Comparison of ENCODE assay signal across 8 mouse cellular contexts in genomic region chr15:91190519-91191207, GRCm38 (mm10). TPM values are rescaled to one million over a fixed set of nuclear protein-coding genes. Genes with fewer than 3 reads are reported as not detected.
DNase-seq lines count a peak whose midpoint lies in the region; ATAC-seq and TF ChIP-seq lines count a peak whose summit lies in the region.

No protein-coding gene starts in this region.

- peak overlapping the region; percentile 94 for H3K27ac ChIP-seq in gastrocnemius, adult 2 months
- H3K27ac ChIP-seq in forebrain, embryonic 12.5 days = peak overlapping the region; percentile 91
- peak overlapping the region; percentile 71; the same call in 1 of the 2 replicates for H3K27ac ChIP-seq in liver, embryonic 13.5 days
- peak overlapping the region; percentile 75; the same call in 1 of the 2 replicates for H3K27ac ChIP-seq in stomach, postnatal 0 days (replicated peaks)

- no peaks in the 10 kb centered on the region for H3K27me3 ChIP-seq in forebrain, embryonic 12.5 days
- H3K27me3 ChIP-seq in liver, embryonic 13.5 days = no peaks in the 10 kb centered on the region
- H3K27me3 ChIP-seq in stomach, postnatal 0 days (ENCODE audit: control insufficient read depth, insufficient read depth, low read length) = no peaks in the 10 kb centered on the region

- intact Hi-C loops in gastrocnemius, adult 2 months (cut with DNase I) = loop anchor here (2.0 to 5.0 kb wide), 2 partner anchors 38 to 142 kb away; partner anchors contain the start of gene Kif21a

- ATAC-seq in forebrain, embryonic 12.5 days (ENCODE audit: low FRiP score) = peak; percentile 47; the same call in 1 of the 2 replicates
- no peak for ATAC-seq in liver, embryonic 13.5 days (ENCODE audit: low read depth)
- ATAC-seq in stomach, postnatal 0 days (ENCODE audit: low FRiP score, low TSS enrichment) = no peak
- no peak for ATAC-seq in megakaryocyte-erythroid progenitor cell, adult 5-6 weeks (replicated peaks; ENCODE audit: low FRiP score, low TSS enrichment, poor library complexity, severe bottlenecking)

- H3K4me1 ChIP-seq in forebrain, embryonic 12.5 days = peaks cover 23% of the 10 kb centered on the region; the same call in 1 of the 2 replicates
- peaks cover 30% of the 10 kb centered on the region for H3K4me1 ChIP-seq in liver, embryonic 13.5 days (replicated peaks)
- H3K4me1 ChIP-seq in stomach, postnatal 0 days (replicated peaks; ENCODE audit: control insufficient read depth, insufficient read depth) = no peaks in the 10 kb centered on the region

- WGBS in forebrain, embryonic 12.5 days = 20% methylated on average over 17 of the region's 17 CpGs
- 59% methylated on average over 17 of the region's 17 CpGs for WGBS in liver, embryonic 13.5 days (ENCODE audit: insufficient replicate concordance)
- WGBS in stomach, postnatal 0 days = 53% methylated on average over 17 of the region's 17 CpGs

- no peak for TF ChIP-seq CTCF in gastrocnemius, adult 2 months (IDR thresholded peaks at IDR 0.05)
- no peak for TF ChIP-seq CTCF in stomach, postnatal 0 days (IDR thresholded peaks at IDR 0.05; ENCODE audit: low read depth)

- peak overlapping the region; percentile 86 for H3K4me2 ChIP-seq in forebrain, embryonic 12.5 days
- H3K4me2 ChIP-seq in liver, embryonic 13.5 days = peak overlapping the region; percentile 73
- H3K4me2 ChIP-seq in stomach, postnatal 0 days (replicated peaks; ENCODE audit: low read depth) = peak overlapping the region; percentile 58

- no peak for DNase-seq in gastrocnemius, adult 2 months
- no peak for DNase-seq in gastrocnemius, adult 8-10 months (ENCODE audit: low spot score in 2 of 2)
- peak; percentile 58 for DNase-seq in brain, adult 2 months (ENCODE audit: low read depth, low spot score)
- DNase-seq in liver, embryonic 13.5 days = no peak
- no peak for DNase-seq in stomach, postnatal 0 days (ENCODE audit: low spot score)
- no peak for DNase-seq in adrenal gland, postnatal 36 days

- H3K4me3 ChIP-seq in gastrocnemius, adult 2 months = peak overlapping the region; percentile 79
- H3K4me3 ChIP-seq in forebrain, embryonic 12.5 days (replicated peaks) = peak overlapping the region; percentile 57
- H3K4me3 ChIP-seq in liver, embryonic 13.5 days (replicated peaks) = peak overlapping the region; percentile 59
- peak overlapping the region; percentile 40 for H3K4me3 ChIP-seq in stomach, postnatal 0 days (ENCODE audit: low read depth, low read length)

- peak overlapping the region; percentile 64 for H3K9ac ChIP-seq in forebrain, embryonic 12.5 days
- H3K9ac ChIP-seq in liver, embryonic 13.5 days = peak overlapping the region; percentile 57; the same call in 1 of the 2 replicates
- H3K9ac ChIP-seq in stomach, postnatal 0 days (ENCODE audit: low read length) = peak overlapping the region; percentile 38; the same call in 1 of the 2 replicates

- no peaks in the 10 kb centered on the region for H3K36me3 ChIP-seq in forebrain, embryonic 12.5 days (replicated peaks)
- H3K36me3 ChIP-seq in liver, embryonic 13.5 days = no peaks in the 10 kb centered on the region
- H3K36me3 ChIP-seq in stomach, postnatal 0 days (ENCODE audit: control insufficient read depth, insufficient read depth, low read length) = no peaks in the 10 kb centered on the region

- H3K9me3 ChIP-seq in forebrain, embryonic 12.5 days = no peaks in the 10 kb centered on the region
- H3K9me3 ChIP-seq in liver, embryonic 13.5 days (replicated peaks) = no peaks in the 10 kb centered on the region
- no peaks in the 10 kb centered on the region for H3K9me3 ChIP-seq in stomach, postnatal 0 days (ENCODE audit: control insufficient read depth, low read length)

- TF ChIP-seq EP300 in stomach, postnatal 0 days (optimal IDR thresholded peaks at IDR 0.05) = no peak

RNA-seq across cellular contexts. Expression of gene Abcd2, which starts 0.9 kb away (rescaled TPM):
- 10 to 100 TPM; 17.0 to 21.3 TPM for total RNA-seq in gastrocnemius, adult 2 months (2021)
- total RNA-seq in gastrocnemius, adult 8-10 months (2022) = 10 to 100 TPM; 16.7 to 20.6 (median 19.1) TPM
- 27.3 and 28.7 TPM in 2 replicates for polyA plus RNA-seq in forebrain, embryonic 12.5 days (2016; fragmentation: Nextera tagmentation; extraction: Ambion mirVana)
- 1.9 and 2.0 TPM in 2 replicates for polyA plus RNA-seq in liver, embryonic 13.5 days (2015; fragmentation: Nextera tagmentation; extraction: Ambion mirVana)
- 0.81 and 0.90 TPM in 2 replicates for polyA plus RNA-seq in stomach, postnatal 0 days (2015; fragmentation: Nextera tagmentation; extraction: Ambion mirVana)
- 10 to 100 TPM; 14.4 to 29.5 TPM for total RNA-seq in adrenal gland, postnatal 36 days (2021)
- 0.04 and 0.54 TPM in 2 replicates for total RNA-seq in megakaryocyte-erythroid progenitor cell, adult 5-6 weeks (2014; fragmentation: Nextera tagmentation)
- not detected in 2 replicates for total RNA-seq in megakaryocyte-erythroid progenitor cell, adult 5-6 weeks (2017)

RNA-seq across cellular contexts. Expression of gene CN725425, which starts 8.6 kb away (rescaled TPM):
- not detected for total RNA-seq in gastrocnemius, adult 2 months (2021)
- under 1 TPM in 1 of 4 experiments, not detected in 3; 0.17 TPM for total RNA-seq in gastrocnemius, adult 8-10 months (2022)
- polyA plus RNA-seq in forebrain, embryonic 12.5 days (2016; fragmentation: Nextera tagmentation; extraction: Ambion mirVana) = not detected in 2 replicates
- polyA plus RNA-seq in liver, embryonic 13.5 days (2015; fragmentation: Nextera tagmentation; extraction: Ambion mirVana) = not detected in 2 replicates
- not detected in 2 replicates for polyA plus RNA-seq in stomach, postnatal 0 days (2015; fragmentation: Nextera tagmentation; extraction: Ambion mirVana)
- not detected for total RNA-seq in adrenal gland, postnatal 36 days (2021)
- total RNA-seq in megakaryocyte-erythroid progenitor cell, adult 5-6 weeks (2014; fragmentation: Nextera tagmentation) = not detected in 2 replicates
- total RNA-seq in megakaryocyte-erythroid progenitor cell, adult 5-6 weeks (2017) = not detected in 2 replicates

Comparison
In these comparisons a context has a peak if more than half of its experiments do, and no peak if none do; other contexts are left out.
1. RNA of gene Abcd2, which starts 0.9 kb away (total RNA-seq): 14.4 to 29.5 TPM in adrenal gland, postnatal 36 days, 17.0 to 21.3 TPM in gastrocnemius, adult 2 months and 16.7 to 20.6 TPM in gastrocnemius, adult 8-10 months; 0.04 to 0.54 TPM in megakaryocyte-erythroid progenitor cell, adult 5-6 weeks; every median in the first group is over 4 times any median in the second.
2. Peak in every context shown above with its lines, with median percentiles within 50 percentile points of each other: H3K27ac ChIP-seq, H3K4me3 ChIP-seq, H3K4me2 ChIP-seq and H3K9ac ChIP-seq.